Mouse (Mus musculus) kidney, postnatal 4 days (tissue): ENCODE results near the gene Prune1.
A peak's percentile ranks its signal among the peaks of the same experiment; 100 is the strongest.

Experiments used
- DNase-seq, 2 experiments: peaks; one replicate each; pipeline ENCODE4 v3.0.0; 2021; ENCODE audit warnings: mixed read lengths in 2 of 2

Prune1 gene

GRCm38 (mm10) chr3:95281216-95282126 is at the start of gene Prune1, which contains the start of gene Mindy1:
Prune1 (minus strand) TSS chr3:95282076.
Mindy1 (plus strand) TSS chr3:95281345.
- DNase-seq: peak; percentile 99 to 100

GRCm38 (mm10) chr3:95331528-95331927 is 49.7 kb upstream of the Prune1 start:
- DNase-seq: no peak

- no peak for DNase-seq
Observed at GRCm38 (mm10) chr3:95328803-95329404, 47.0 kb upstream of the Prune1 start.

GRCm38 (mm10) chr3:95324454-95325144 is 42.7 kb upstream of the Prune1 start:
- no peak for DNase-seq

GRCm38 (mm10) chr3:95323429-95323828 is 41.6 kb upstream of the Prune1 start:
- no peak for DNase-seq

- DNase-seq: no peak
Observed at GRCm38 (mm10) chr3:95319701-95320625, 38.1 kb upstream of the Prune1 start.

GRCm38 (mm10) chr3:95319110-95319509 is 37.2 kb upstream of the Prune1 start:
- no peak for DNase-seq

GRCm38 (mm10) chr3:95318548-95318947 is 36.7 kb upstream of the Prune1 start:
- peak; percentile 49 to 66 for DNase-seq

GRCm38 (mm10) chr3:95317414-95318080 is 35.7 kb upstream of the Prune1 start:
- DNase-seq: peak; percentile 81 to 86

- no peak for DNase-seq
Observed at GRCm38 (mm10) chr3:95315844-95316550, 34.1 kb upstream of the Prune1 start.

GRCm38 (mm10) chr3:95315094-95315843 is 33.4 kb upstream of the Prune1 start:
- peak; percentile 93 to 96 for DNase-seq

GRCm38 (mm10) chr3:95314486-95315093 is 32.7 kb upstream of the Prune1 start, which contains the start of gene Cers2:
Cers2 (plus strand) TSS chr3:95314791.
- no peak for DNase-seq

- no peak for DNase-seq
Observed at GRCm38 (mm10) chr3:95314075-95314474, 32.2 kb upstream of the Prune1 start.

- no peak for DNase-seq
Observed at GRCm38 (mm10) chr3:95313476-95313875, 31.6 kb upstream of the Prune1 start.

GRCm38 (mm10) chr3:95312623-95313022 is 30.7 kb upstream of the Prune1 start:
- no peak for DNase-seq

- peak; percentile 79 to 84 for DNase-seq
Observed at GRCm38 (mm10) chr3:95310968-95311882, 29.3 kb upstream of the Prune1 start.

- no peak for DNase-seq
Observed at GRCm38 (mm10) chr3:95310496-95310895, 28.6 kb upstream of the Prune1 start.

GRCm38 (mm10) chr3:95307100-95307499 is 25.2 kb upstream of the Prune1 start, which contains the start of gene Anxa9:
Anxa9 (minus strand) TSS chr3:95307176.
- DNase-seq: peak; percentile 33 to 54
